Mouse (Mus musculus): Measurements from ENCODE around the gene Eef1akmt1.

The Eef1akmt1 gene

GRCm38 (mm10) chr14:57571155-57572133 is at the start of gene Eef1akmt1:
Gene Eef1akmt1, minus strand, starts transcription at chr14:57571612.
- peak; percentile 99 for ATAC-seq (ENCODE audit: low TSS enrichment)

- ATAC-seq (ENCODE audit: low TSS enrichment) = no peak
Measured at GRCm38 (mm10) chr14:57620598-57621236, 49.3 kb upstream of the Eef1akmt1 start.

GRCm38 (mm10) chr14:57619487-57619886 is 48.1 kb upstream of the Eef1akmt1 start:
- peak; percentile 67 for ATAC-seq (ENCODE audit: low TSS enrichment)

- ATAC-seq (ENCODE audit: low TSS enrichment) = no peak
Measured at GRCm38 (mm10) chr14:57617675-57618074, 46.3 kb upstream of the Eef1akmt1 start.

- no peak for ATAC-seq (ENCODE audit: low TSS enrichment)
Measured at GRCm38 (mm10) chr14:57616339-57616965, 45.0 kb upstream of the Eef1akmt1 start.

- peak; percentile 86 for ATAC-seq (ENCODE audit: low TSS enrichment)
Measured at GRCm38 (mm10) chr14:57615828-57616227, 44.4 kb upstream of the Eef1akmt1 start.

GRCm38 (mm10) chr14:57611034-57611433 is 39.6 kb upstream of the Eef1akmt1 start:
- no peak for ATAC-seq (ENCODE audit: low TSS enrichment)

- ATAC-seq (ENCODE audit: low TSS enrichment) = peak; percentile 66
Measured at GRCm38 (mm10) chr14:57609816-57610329, 38.5 kb upstream of the Eef1akmt1 start.

- peak; percentile 73 for ATAC-seq (ENCODE audit: low TSS enrichment)
Measured at GRCm38 (mm10) chr14:57607500-57607899, 36.1 kb upstream of the Eef1akmt1 start.

GRCm38 (mm10) chr14:57606663-57607365 is 35.4 kb upstream of the Eef1akmt1 start:
- ATAC-seq (ENCODE audit: low TSS enrichment) = no peak

GRCm38 (mm10) chr14:57593279-57593678 is 21.9 kb upstream of the Eef1akmt1 start:
- ATAC-seq (ENCODE audit: low TSS enrichment) = no peak

- no peak for ATAC-seq (ENCODE audit: low TSS enrichment)
Measured at GRCm38 (mm10) chr14:57591830-57592229, 20.4 kb upstream of the Eef1akmt1 start.

- no peak for ATAC-seq (ENCODE audit: low TSS enrichment)
Measured at GRCm38 (mm10) chr14:57576364-57577060, 5.1 kb upstream of the Eef1akmt1 start.

GRCm38 (mm10) chr14:57574792-57575587 is 3.6 kb upstream of the Eef1akmt1 start:
- ATAC-seq (ENCODE audit: low TSS enrichment) = no peak

- ATAC-seq (ENCODE audit: low TSS enrichment) = no peak
Measured at GRCm38 (mm10) chr14:57565626-57566025, 5.8 kb downstream of the Eef1akmt1 start.

- ATAC-seq (ENCODE audit: low TSS enrichment) = no peak
Measured at GRCm38 (mm10) chr14:57556922-57557321, 14.5 kb downstream of the Eef1akmt1 start.

GRCm38 (mm10) chr14:57555471-57556070 is 15.8 kb downstream of the Eef1akmt1 start:
- no peak for ATAC-seq (ENCODE audit: low TSS enrichment)

GRCm38 (mm10) chr14:57554434-57554833 is 17.0 kb downstream of the Eef1akmt1 start:
- peak; percentile 73 for ATAC-seq (ENCODE audit: low TSS enrichment)

GRCm38 (mm10) chr14:57552945-57553344 is 18.5 kb downstream of the Eef1akmt1 start:
- ATAC-seq (ENCODE audit: low TSS enrichment) = no peak

GRCm38 (mm10) chr14:57547062-57547461 is 24.4 kb downstream of the Eef1akmt1 start:
- no peak for ATAC-seq (ENCODE audit: low TSS enrichment)
